Mouse (Mus musculus): ENCODE measurements around the gene Sycp2l.

DNA sequence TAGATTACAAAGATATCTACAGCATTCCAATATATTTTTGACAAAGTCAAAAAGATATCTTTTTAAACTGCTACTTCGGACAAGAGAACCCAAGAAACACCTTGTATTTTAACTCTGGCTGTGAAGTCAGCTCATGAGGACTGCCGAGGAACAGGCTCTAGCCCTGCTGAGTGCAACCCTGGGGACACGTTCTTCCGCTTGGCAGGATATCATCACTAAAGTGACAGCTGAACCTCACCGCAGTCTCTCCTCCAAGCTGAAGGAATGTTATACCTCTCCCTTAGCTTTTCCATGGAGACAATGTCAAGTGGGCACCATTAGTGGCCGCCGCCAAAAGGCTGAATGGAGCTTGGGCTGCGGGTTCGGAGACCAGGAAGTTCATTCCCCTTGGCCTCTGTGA lies 89.6 kb downstream of the Sycp2l start:
- TF ChIP-seq CTCF (IDR thresholded peaks at IDR 0.05) (no peak), EP300 (IDR thresholded peaks at IDR 0.05) (no peak)
